Mouse (Mus musculus): ENCODE data around the gene Tmem201.

Tmem201 gene

GRCm38 (mm10) chr4:149679056-149679770 is 58.6 kb downstream of the Tmem201 start:
- DNase-seq, result no peak

- DNase-seq, result no peak
Measured at GRCm38 (mm10) chr4:149678006-149678405, 59.8 kb downstream of the Tmem201 start.

- peak; percentile 93 to 96 for DNase-seq
Measured at GRCm38 (mm10) chr4:149675378-149676261, 62.2 kb downstream of the Tmem201 start.

- DNase-seq, result no peak
Measured at GRCm38 (mm10) chr4:149674814-149675377, 62.9 kb downstream of the Tmem201 start.

- DNase-seq, result no peak
Measured at GRCm38 (mm10) chr4:149672747-149673146, 65.1 kb downstream of the Tmem201 start.

- DNase-seq, result no peak
Measured at GRCm38 (mm10) chr4:149671175-149671574, 66.7 kb downstream of the Tmem201 start.

GRCm38 (mm10) chr4:149665692-149666090 is 72.2 kb downstream of the Tmem201 start:
- no peak for DNase-seq

Data from cerebellum, postnatal 10 days (tissue).